Mouse (Mus musculus): ENCODE data around the gene Gucy2g. TPM values are rescaled to one million over a fixed set of nuclear protein-coding genes. Genes with fewer than 3 reads are reported as not detected.
"Not testable (repeated sequence)": the region's sequence is repeated elsewhere in the genome, so short reads cannot be mapped to it uniquely, and the experiment has no call there.

The Gucy2g gene
- polyA plus RNA-seq, 1 experiment from 2014 or later: not detected

GRCm38 (mm10) chr19:55169236-55169729 is 71.8 kb downstream of the Gucy2g start:
- H3K9ac ChIP-seq (ENCODE audit: low read depth, low read length); H3K4me1 ChIP-seq (replicated peaks; ENCODE audit: control insufficient read depth, insufficient read depth, low read length); DNase-seq (ENCODE audit: low spot score); H3K36me3 ChIP-seq (ENCODE audit: control insufficient read depth, insufficient read depth, low read length); ATAC-seq (ENCODE audit: low FRiP score); H3K4me2 ChIP-seq (replicated peaks; ENCODE audit: low read depth, low read length); H3K27me3 ChIP-seq (ENCODE audit: control insufficient read depth, insufficient read depth, low read length); H3K27ac ChIP-seq (ENCODE audit: low read depth, low read length); H3K9me3 ChIP-seq (ENCODE audit: control insufficient read depth, low read length); H3K4me3 ChIP-seq (ENCODE audit: low read depth, low read length): not testable (repeated sequence)
- WGBS: 96% methylated on average over 8 of the region's 8 CpGs

GRCm38 (mm10) chr19:55168360-55168759 is 72.7 kb downstream of the Gucy2g start:
- H3K9ac ChIP-seq (ENCODE audit: low read depth, low read length): no peak overlapping the region
- DNase-seq (ENCODE audit: low spot score) (no peak), ATAC-seq (ENCODE audit: low FRiP score) (no peak)
- WGBS: 88% methylated on average over 6 of the region's 6 CpGs
- no peak overlapping the region for H3K27ac ChIP-seq (ENCODE audit: low read depth, low read length)
- no peaks in the 10 kb centered on the region for H3K36me3 ChIP-seq (ENCODE audit: control insufficient read depth, insufficient read depth, low read length)
- H3K4me1 ChIP-seq (replicated peaks; ENCODE audit: control insufficient read depth, insufficient read depth, low read length): no peaks in the 10 kb centered on the region
- no peaks in the 10 kb centered on the region for H3K27me3 ChIP-seq (ENCODE audit: control insufficient read depth, insufficient read depth, low read length)
- H3K9me3 ChIP-seq (ENCODE audit: control insufficient read depth, low read length): no peaks in the 10 kb centered on the region
- no peak overlapping the region for H3K4me3 ChIP-seq (ENCODE audit: low read depth, low read length)
- no peak overlapping the region for H3K4me2 ChIP-seq (replicated peaks; ENCODE audit: low read depth, low read length)

GRCm38 (mm10) chr19:55167741-55168140 is 73.3 kb downstream of the Gucy2g start:
- H3K27me3 ChIP-seq (ENCODE audit: control insufficient read depth, insufficient read depth, low read length): no peaks in the 10 kb centered on the region
- no peak for ATAC-seq (ENCODE audit: low FRiP score)
- no peak overlapping the region for H3K9ac ChIP-seq (ENCODE audit: low read depth, low read length)
- H3K4me2 ChIP-seq (replicated peaks; ENCODE audit: low read depth, low read length): no peak overlapping the region
- H3K9me3 ChIP-seq (ENCODE audit: control insufficient read depth, low read length): no peaks in the 10 kb centered on the region
- no peaks in the 10 kb centered on the region for H3K36me3 ChIP-seq (ENCODE audit: control insufficient read depth, insufficient read depth, low read length)
- no peak overlapping the region for H3K4me3 ChIP-seq (ENCODE audit: low read depth, low read length)
- no peak for DNase-seq (ENCODE audit: low spot score)
- H3K4me1 ChIP-seq (replicated peaks; ENCODE audit: control insufficient read depth, insufficient read depth, low read length): no peaks in the 10 kb centered on the region
- WGBS: 61% methylated on average over 2 of the region's 2 CpGs
- no peak overlapping the region for H3K27ac ChIP-seq (ENCODE audit: low read depth, low read length)

DNA sequence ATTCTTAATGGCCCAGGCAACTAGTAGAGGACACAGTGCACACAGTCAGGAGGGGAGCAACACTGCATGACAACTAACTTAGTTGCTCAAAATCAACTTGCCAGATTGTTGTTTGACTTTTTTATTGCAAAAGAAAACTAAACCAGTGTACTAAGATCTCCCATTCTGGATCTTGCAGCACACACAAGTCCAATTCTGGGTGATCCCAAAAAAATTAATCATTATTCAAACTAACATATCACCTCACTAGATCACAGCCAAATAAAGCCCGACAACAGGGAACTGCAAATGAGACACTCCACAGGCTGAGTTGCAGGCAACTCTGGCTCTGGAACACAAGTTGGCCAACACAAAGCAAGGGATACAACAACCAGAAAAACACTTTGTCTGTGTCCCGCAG is 74.3 kb downstream of the Gucy2g start:
- H3K9me3 ChIP-seq (ENCODE audit: control insufficient read depth, low read length): no peaks in the 10 kb centered on the region
- WGBS: 91% methylated on average over 2 of the region's 2 CpGs
- H3K4me2 ChIP-seq (replicated peaks; ENCODE audit: low read depth, low read length): no peak overlapping the region
- H3K4me1 ChIP-seq (replicated peaks; ENCODE audit: control insufficient read depth, insufficient read depth, low read length): no peaks in the 10 kb centered on the region
- no peak overlapping the region for H3K9ac ChIP-seq (ENCODE audit: low read depth, low read length)
- DNase-seq (ENCODE audit: low spot score): no peak
- no peak overlapping the region for H3K27ac ChIP-seq (ENCODE audit: low read depth, low read length)
- no peak for ATAC-seq (ENCODE audit: low FRiP score)
- no peaks in the 10 kb centered on the region for H3K36me3 ChIP-seq (ENCODE audit: control insufficient read depth, insufficient read depth, low read length)
- H3K4me3 ChIP-seq (ENCODE audit: low read depth, low read length): no peak overlapping the region
- no peaks in the 10 kb centered on the region for H3K27me3 ChIP-seq (ENCODE audit: control insufficient read depth, insufficient read depth, low read length)

- no peaks in the 10 kb centered on the region for H3K4me1 ChIP-seq (replicated peaks; ENCODE audit: control insufficient read depth, insufficient read depth, low read length)
- no peak overlapping the region for H3K27ac ChIP-seq (ENCODE audit: low read depth, low read length)
- H3K4me2 ChIP-seq (replicated peaks; ENCODE audit: low read depth, low read length): no peak overlapping the region
- H3K9ac ChIP-seq (ENCODE audit: low read depth, low read length): no peak overlapping the region
- DNase-seq (ENCODE audit: low spot score) (no peak), ATAC-seq (ENCODE audit: low FRiP score) (no peak)
- H3K9me3 ChIP-seq (ENCODE audit: control insufficient read depth, low read length): no peaks in the 10 kb centered on the region
- 87% methylated on average over 4 of the region's 4 CpGs for WGBS
- no peaks in the 10 kb centered on the region for H3K36me3 ChIP-seq (ENCODE audit: control insufficient read depth, insufficient read depth, low read length)
- H3K4me3 ChIP-seq (ENCODE audit: low read depth, low read length): no peak overlapping the region
- H3K27me3 ChIP-seq (ENCODE audit: control insufficient read depth, insufficient read depth, low read length): no peaks in the 10 kb centered on the region
These were observed 75.1 kb downstream of the Gucy2g start for GRCm38 (mm10) chr19:55165954-55166353.

DNA sequence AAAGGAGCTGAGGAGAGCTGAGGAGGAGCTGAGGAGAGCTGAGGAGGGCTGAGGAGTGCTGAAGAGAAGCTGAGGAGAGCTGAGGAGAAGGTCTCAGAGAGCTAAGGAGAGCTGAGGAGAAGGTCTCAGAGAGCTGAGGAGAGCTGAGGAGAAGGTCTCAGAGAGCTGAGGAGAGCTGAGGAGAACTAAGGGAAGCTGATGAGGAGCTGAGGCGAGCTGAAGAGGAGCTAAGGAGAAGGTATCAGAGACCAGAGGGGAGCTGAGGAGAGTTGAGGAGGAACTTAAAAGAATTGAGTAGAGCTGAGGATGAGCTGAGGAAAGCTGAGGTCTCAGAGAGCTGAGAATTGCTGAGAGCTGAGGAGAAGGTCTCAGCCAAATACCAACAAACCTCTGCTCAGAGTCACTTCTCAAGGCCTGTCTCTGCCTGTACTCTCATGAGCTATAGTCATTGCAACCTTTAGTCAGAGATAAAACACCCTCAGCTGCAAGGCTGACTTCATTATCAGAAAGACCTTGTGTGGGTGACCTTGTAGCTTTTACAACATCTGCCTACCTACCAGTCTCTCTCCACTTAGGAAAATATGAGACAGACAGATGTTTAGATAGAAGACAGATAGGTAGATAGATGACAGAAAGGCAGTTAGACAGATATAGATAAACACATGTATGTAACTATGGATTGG is 75.7 kb downstream of the Gucy2g start:
- H3K27me3 ChIP-seq (ENCODE audit: control insufficient read depth, insufficient read depth, low read length): no peaks in the 10 kb centered on the region
- H3K4me1 ChIP-seq (replicated peaks; ENCODE audit: control insufficient read depth, insufficient read depth, low read length): no peaks in the 10 kb centered on the region
- no peaks in the 10 kb centered on the region for H3K36me3 ChIP-seq (ENCODE audit: control insufficient read depth, insufficient read depth, low read length)
- no peak overlapping the region for H3K9ac ChIP-seq (ENCODE audit: low read depth, low read length)
- H3K4me2 ChIP-seq (replicated peaks; ENCODE audit: low read depth, low read length): no peak overlapping the region
- ATAC-seq (ENCODE audit: low FRiP score) (no peak), DNase-seq (ENCODE audit: low spot score) (no peak)
- H3K4me3 ChIP-seq (ENCODE audit: low read depth, low read length): no peak overlapping the region
- H3K27ac ChIP-seq (ENCODE audit: low read depth, low read length): no peak overlapping the region
- H3K9me3 ChIP-seq (ENCODE audit: control insufficient read depth, low read length): no peaks in the 10 kb centered on the region
- 73% methylated on average over 1 of the region's 1 CpGs for WGBS

DNA sequence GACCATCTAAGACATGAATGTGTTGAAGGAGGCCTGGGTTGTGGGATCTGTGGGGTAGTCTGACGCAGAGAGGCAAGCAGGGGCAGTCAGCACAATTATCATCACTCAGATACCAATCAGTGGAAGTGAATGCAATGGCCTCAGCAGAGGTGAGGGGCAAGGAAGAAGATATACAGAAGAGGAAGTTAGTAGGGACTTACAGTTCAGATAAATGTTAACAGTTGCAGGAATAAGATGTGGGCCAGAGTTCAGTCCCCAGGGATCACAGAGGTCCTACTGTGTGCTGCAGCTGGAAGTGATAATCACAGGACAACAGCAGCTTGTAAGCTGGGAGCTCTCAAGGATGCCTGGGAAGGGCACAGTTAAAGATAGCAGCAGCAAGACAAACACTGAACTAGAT is 76.9 kb downstream of the Gucy2g start:
- Histone ChIP-seq H3K4me2 (replicated peaks; ENCODE audit: low read depth, low read length) (no peak overlapping the region), H3K27me3 (ENCODE audit: control insufficient read depth, insufficient read depth, low read length) (no peaks in the 10 kb centered on the region), H3K27ac (ENCODE audit: low read depth, low read length) (no peak overlapping the region), H3K4me3 (ENCODE audit: low read depth, low read length) (no peak overlapping the region), H3K9ac (ENCODE audit: low read depth, low read length) (no peak overlapping the region), H3K4me1 (replicated peaks; ENCODE audit: control insufficient read depth, insufficient read depth, low read length) (no peaks in the 10 kb centered on the region), H3K9me3 (ENCODE audit: control insufficient read depth, low read length) (no peaks in the 10 kb centered on the region), H3K36me3 (ENCODE audit: control insufficient read depth, insufficient read depth, low read length) (no peaks in the 10 kb centered on the region)
- DNase-seq (ENCODE audit: low spot score) (no peak), ATAC-seq (ENCODE audit: low FRiP score) (no peak)
- 77% methylated on average over 1 of the region's 1 CpGs for WGBS

DNA sequence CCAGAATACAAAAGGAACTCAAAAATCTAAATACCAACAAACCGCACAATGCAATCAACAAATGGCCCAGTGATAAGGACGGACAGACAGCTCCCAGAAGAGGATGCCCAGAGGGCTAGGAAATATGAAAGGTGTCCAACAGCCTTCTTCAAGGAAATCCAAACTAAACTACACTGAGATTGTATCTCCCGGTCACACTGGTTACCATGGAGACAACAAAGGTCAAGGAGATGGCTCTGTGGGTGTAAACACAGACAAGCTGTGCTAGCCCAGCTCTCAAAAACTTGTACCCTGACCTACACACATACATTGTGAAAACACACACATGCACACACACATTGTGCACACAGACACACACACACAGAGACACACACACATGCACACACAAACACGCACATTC is 78.8 kb downstream of the Gucy2g start:
- no peaks in the 10 kb centered on the region for H3K27me3 ChIP-seq (ENCODE audit: control insufficient read depth, insufficient read depth, low read length)
- no peaks in the 10 kb centered on the region for H3K36me3 ChIP-seq (ENCODE audit: control insufficient read depth, insufficient read depth, low read length)
- ATAC-seq (ENCODE audit: low FRiP score) (no peak), DNase-seq (ENCODE audit: low spot score) (no peak)
- no peaks in the 10 kb centered on the region for H3K4me1 ChIP-seq (replicated peaks; ENCODE audit: control insufficient read depth, insufficient read depth, low read length)
- no peak overlapping the region for H3K27ac ChIP-seq (ENCODE audit: low read depth, low read length)
- H3K9ac ChIP-seq (ENCODE audit: low read depth, low read length): no peak overlapping the region
- no peaks in the 10 kb centered on the region for H3K9me3 ChIP-seq (ENCODE audit: control insufficient read depth, low read length)
- no peak overlapping the region for H3K4me3 ChIP-seq (ENCODE audit: low read depth, low read length)
- no peak overlapping the region for H3K4me2 ChIP-seq (replicated peaks; ENCODE audit: low read depth, low read length)
- WGBS: 77% methylated on average over 4 of the region's 4 CpGs

DNA sequence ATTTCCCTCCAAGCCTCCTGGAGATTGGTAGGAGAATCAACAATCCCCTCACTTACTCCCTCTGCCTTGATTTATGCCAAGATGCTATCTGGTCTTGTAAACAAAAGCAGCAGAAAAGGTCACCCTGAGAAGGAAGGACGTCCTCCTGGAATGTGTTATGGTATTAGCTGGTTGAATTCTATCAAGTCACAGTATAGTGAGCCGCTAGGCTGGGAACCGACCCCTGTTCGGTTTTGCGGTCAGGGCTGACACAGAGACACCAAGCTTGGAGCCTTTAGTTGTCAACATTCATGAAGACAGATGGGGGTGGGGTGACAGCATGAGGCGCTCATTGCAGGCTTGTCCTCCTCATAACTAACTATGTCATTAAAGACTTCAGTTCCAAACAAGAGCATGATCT is 81.2 kb downstream of the Gucy2g start:
- DNase-seq (ENCODE audit: low spot score) (no peak), ATAC-seq (ENCODE audit: low FRiP score) (no peak)
- H3K9me3 ChIP-seq (ENCODE audit: control insufficient read depth, low read length): no peaks in the 10 kb centered on the region
- no peak overlapping the region for H3K4me2 ChIP-seq (replicated peaks; ENCODE audit: low read depth, low read length)
- 86% methylated on average over 6 of the region's 6 CpGs for WGBS
- H3K27me3 ChIP-seq (ENCODE audit: control insufficient read depth, insufficient read depth, low read length): no peaks in the 10 kb centered on the region
- no peak overlapping the region for H3K4me3 ChIP-seq (ENCODE audit: low read depth, low read length)
- no peak overlapping the region for H3K27ac ChIP-seq (ENCODE audit: low read depth, low read length)
- no peak overlapping the region for H3K9ac ChIP-seq (ENCODE audit: low read depth, low read length)
- no peaks in the 10 kb centered on the region for H3K4me1 ChIP-seq (replicated peaks; ENCODE audit: control insufficient read depth, insufficient read depth, low read length)
- H3K36me3 ChIP-seq (ENCODE audit: control insufficient read depth, insufficient read depth, low read length): no peaks in the 10 kb centered on the region
